ENCODE assay signal across 8 mouse cellular contexts in genomic region chr8:84969241-84970134, GRCm38 (mm10). TPM values are rescaled to one million over a fixed set of nuclear protein-coding genes. Genes with fewer than 3 reads are reported as not detected.
DNase-seq lines count a peak whose midpoint lies in the region; ATAC-seq and TF ChIP-seq lines count a peak whose summit lies in the region.

Gene Gm49661, minus strand, starts transcription at chr8:84969433.
Gene Prdx2, plus strand, starts transcription at chr8:84969587.
Gene Rnaseh2a, minus strand, starts transcription at chr8:84969767.

- no peak for TF ChIP-seq EP300 in lung, postnatal 0 days (IDR thresholded peaks at IDR 0.05)

- peak within 1 kb of the TSS; percentile 87 for H3K4me2 ChIP-seq in lung, postnatal 0 days (replicated peaks; ENCODE audit: low read depth, low read length)

- ATAC-seq in lung, postnatal 0 days = peak; percentile 70

- WGBS in hindbrain, embryonic 10.5 days = under 1% methylated on average over 56 of the region's 56 CpGs
- WGBS in lung, postnatal 0 days = under 1% methylated on average over 49 of the region's 56 CpGs

- TF ChIP-seq CTCF in lung, postnatal 0 days (IDR thresholded peaks at IDR 0.05) = no peak

- H3K4me3 ChIP-seq in hindbrain, embryonic 10.5 days = peak within 1 kb of the TSS; percentile 89
- H3K4me3 ChIP-seq in lung, postnatal 0 days (ENCODE audit: low read depth, low read length) = peak within 1 kb of the TSS; percentile 51

- no peaks in the 10 kb centered on the region for H3K27me3 ChIP-seq in hindbrain, embryonic 10.5 days (ENCODE audit: insufficient read depth, poor library complexity, severe bottlenecking)
- H3K27me3 ChIP-seq in lung, postnatal 0 days (replicated peaks; ENCODE audit: insufficient read depth, low read length) = no peaks in the 10 kb centered on the region

- peaks cover 40% of the 10 kb centered on the region for H3K36me3 ChIP-seq in hindbrain, embryonic 10.5 days
- peaks cover 3% of the 10 kb centered on the region; the same call in 1 of the 2 replicates for H3K36me3 ChIP-seq in lung, postnatal 0 days (ENCODE audit: insufficient read depth, low read length)

- H3K9ac ChIP-seq in lung, postnatal 0 days (replicated peaks; ENCODE audit: low read depth) = peak within 1 kb of the TSS; percentile 54

- H3K4me1 ChIP-seq in hindbrain, embryonic 10.5 days (replicated peaks) = peaks cover 55% of the 10 kb centered on the region
- peaks cover 24% of the 10 kb centered on the region; the same call in 1 of the 2 replicates for H3K4me1 ChIP-seq in lung, postnatal 0 days (ENCODE audit: insufficient read depth, low read depth, low read length)

- H3K9me3 ChIP-seq in hindbrain, embryonic 10.5 days = no peaks in the 10 kb centered on the region
- H3K9me3 ChIP-seq in lung, postnatal 0 days (ENCODE audit: low read length) = no peaks in the 10 kb centered on the region

- peak within 1 kb of the TSS; percentile 99 for H3K27ac ChIP-seq in hindbrain, embryonic 10.5 days
- H3K27ac ChIP-seq in lung, postnatal 0 days (ENCODE audit: low read length) = peak within 1 kb of the TSS; percentile 87

- peak; percentile 83 for DNase-seq in R1 (ENCODE audit: low read depth, low spot score)
- DNase-seq in cerebellum, adult 8-10 months = peak; percentile 70
- DNase-seq in frontal cortex, adult 2 months (ENCODE audit: extremely low spot score in 1 of 2, low spot score in 1 of 2) = peak in 1 of 2 experiments; percentile 77
- peak; percentile 87 for DNase-seq in hindbrain, embryonic 10.5 days (ENCODE audit: low spot score)
- DNase-seq in layer of hippocampus, adult 9-11 months = peak; percentile 61
- peak; percentile 84 for DNase-seq in lung, postnatal 0 days (ENCODE audit: low spot score)
- DNase-seq in retina, embryonic 14.5 days (ENCODE audit: low spot score) = peak; percentile 81
- peak; percentile 72 to 78 for DNase-seq in urinary bladder, postnatal 4 days (ENCODE audit: low spot score in 2 of 2)

RNA-seq across cellular contexts. Expression of gene Gm49661, which starts in this region (rescaled TPM):
- not detected in 2 replicates for polyA plus RNA-seq in frontal cortex, adult 2 months (2012; rRNA removed)
- polyA plus RNA-seq in hindbrain, embryonic 10.5 days (2016; fragmentation: Nextera tagmentation; extraction: Ambion mirVana) = not detected in 2 replicates
- polyA plus RNA-seq in lung, postnatal 0 days (2015; fragmentation: Nextera tagmentation; extraction: Ambion mirVana) = 1.1 TPM in 1 of 2 replicates, not detected in the other

RNA-seq across cellular contexts. Expression of gene Prdx2, which starts in this region (rescaled TPM):
- polyA plus RNA-seq in frontal cortex, adult 2 months (2012; rRNA removed) = 318 and 332 TPM in 2 replicates
- polyA plus RNA-seq in hindbrain, embryonic 10.5 days (2016; fragmentation: Nextera tagmentation; extraction: Ambion mirVana) = 1,241 and 1,456 TPM in 2 replicates
- polyA plus RNA-seq in lung, postnatal 0 days (2015; fragmentation: Nextera tagmentation; extraction: Ambion mirVana) = 337 and 356 TPM in 2 replicates

RNA-seq across cellular contexts. Expression of gene Rnaseh2a, which starts in this region (rescaled TPM):
- polyA plus RNA-seq in frontal cortex, adult 2 months (2012; rRNA removed) = 37.5 and 39.7 TPM in 2 replicates
- 137 and 146 TPM in 2 replicates for polyA plus RNA-seq in hindbrain, embryonic 10.5 days (2016; fragmentation: Nextera tagmentation; extraction: Ambion mirVana)
- polyA plus RNA-seq in lung, postnatal 0 days (2015; fragmentation: Nextera tagmentation; extraction: Ambion mirVana) = 46.4 and 55.7 TPM in 2 replicates
